Mouse (Mus musculus) right cerebral cortex, postnatal 14 days (tissue): ENCODE measurements around the gene Arid3c.

Source experiments
- DNase-seq: peaks from one replicate; pipeline ENCODE4 v3.0.0; 2022

Gene Arid3c

DNA sequence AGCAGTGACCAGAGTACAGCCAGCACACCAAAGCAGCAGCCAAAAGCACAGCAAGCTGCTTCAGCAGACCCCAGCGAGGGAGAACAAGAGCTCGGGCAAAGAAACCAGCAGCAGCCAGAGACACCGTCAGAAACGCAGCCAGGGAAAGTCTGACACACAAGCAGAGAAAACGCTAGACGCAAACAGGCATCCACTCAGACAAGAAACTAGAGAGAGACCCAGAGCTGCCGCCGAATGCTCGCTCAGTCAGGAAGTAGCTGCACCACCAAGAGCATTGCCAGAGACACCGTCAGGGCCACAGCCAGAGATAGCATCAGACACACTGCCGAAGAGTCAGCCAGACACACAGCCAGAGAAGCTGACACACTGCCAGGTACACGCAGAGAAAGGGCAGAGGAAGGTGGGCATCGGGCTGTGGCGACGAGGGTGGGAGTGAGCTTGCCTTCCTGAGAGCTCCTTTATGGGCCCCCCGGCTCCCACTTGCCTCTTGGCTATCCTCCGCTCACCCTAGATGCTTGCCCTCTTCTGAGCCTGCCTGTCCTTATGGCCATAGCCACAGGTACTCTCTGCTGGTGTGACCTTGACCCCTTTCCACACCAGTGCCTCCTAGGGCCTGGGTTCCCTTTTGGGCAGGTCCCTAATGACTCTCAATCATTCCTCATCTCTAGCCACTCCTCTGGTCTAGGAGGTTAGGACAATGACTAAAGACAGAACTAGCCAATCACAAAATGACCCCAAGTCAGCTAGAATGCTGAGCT is 54.5 kb downstream of the Arid3c start:
- no peak for DNase-seq
